Mouse (Mus musculus) Muller cell, postnatal 12 days (primary cell): ENCODE data around the gene Speg.

Source experiments
- DNase-seq: peaks from one replicate; pipeline ENCODE4 v3.0.0-alpha.2; 2015; ENCODE audit errors: inconsistent ontology term

The Speg gene

DNA sequence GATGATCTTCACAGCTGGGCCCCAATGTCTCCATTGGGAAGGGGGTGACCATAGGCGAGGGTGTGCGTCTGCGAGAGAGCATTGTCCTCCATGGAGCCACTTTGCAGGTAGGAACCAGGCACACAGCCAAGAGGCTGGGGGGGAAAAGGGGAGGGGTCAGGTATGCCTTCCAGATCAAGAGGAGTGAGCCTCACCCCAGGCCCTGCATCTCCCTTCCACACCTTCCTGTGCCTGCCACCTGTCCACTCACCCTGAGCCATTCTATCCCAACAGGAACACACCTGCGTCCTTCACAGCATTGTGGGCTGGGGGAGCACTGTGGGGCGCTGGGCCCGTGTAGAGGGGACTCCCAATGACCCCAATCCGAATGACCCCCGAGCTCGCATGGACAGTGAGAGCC lies 67.1 kb downstream of the Speg start:
- no peak for DNase-seq

DNA sequence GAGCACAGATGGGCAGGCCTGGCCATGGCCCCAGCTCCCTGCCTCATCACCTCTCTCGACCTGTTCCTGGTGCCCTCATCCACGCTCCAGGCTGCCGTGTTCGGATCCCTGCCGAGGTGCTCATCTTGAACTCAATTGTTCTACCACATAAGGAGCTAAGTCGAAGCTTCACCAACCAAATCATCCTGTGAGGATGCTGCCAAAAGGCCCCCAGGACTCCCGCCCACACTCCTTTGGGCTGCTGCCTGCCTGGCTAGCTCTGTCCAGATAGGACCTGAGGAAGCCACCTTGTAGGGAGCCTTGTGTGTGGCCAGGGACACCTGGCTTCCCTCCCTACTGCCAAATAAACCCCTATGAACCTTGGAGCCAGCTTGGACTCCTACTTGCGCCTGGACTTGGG lies 67.7 kb downstream of the Speg start:
- no peak for DNase-seq

DNA sequence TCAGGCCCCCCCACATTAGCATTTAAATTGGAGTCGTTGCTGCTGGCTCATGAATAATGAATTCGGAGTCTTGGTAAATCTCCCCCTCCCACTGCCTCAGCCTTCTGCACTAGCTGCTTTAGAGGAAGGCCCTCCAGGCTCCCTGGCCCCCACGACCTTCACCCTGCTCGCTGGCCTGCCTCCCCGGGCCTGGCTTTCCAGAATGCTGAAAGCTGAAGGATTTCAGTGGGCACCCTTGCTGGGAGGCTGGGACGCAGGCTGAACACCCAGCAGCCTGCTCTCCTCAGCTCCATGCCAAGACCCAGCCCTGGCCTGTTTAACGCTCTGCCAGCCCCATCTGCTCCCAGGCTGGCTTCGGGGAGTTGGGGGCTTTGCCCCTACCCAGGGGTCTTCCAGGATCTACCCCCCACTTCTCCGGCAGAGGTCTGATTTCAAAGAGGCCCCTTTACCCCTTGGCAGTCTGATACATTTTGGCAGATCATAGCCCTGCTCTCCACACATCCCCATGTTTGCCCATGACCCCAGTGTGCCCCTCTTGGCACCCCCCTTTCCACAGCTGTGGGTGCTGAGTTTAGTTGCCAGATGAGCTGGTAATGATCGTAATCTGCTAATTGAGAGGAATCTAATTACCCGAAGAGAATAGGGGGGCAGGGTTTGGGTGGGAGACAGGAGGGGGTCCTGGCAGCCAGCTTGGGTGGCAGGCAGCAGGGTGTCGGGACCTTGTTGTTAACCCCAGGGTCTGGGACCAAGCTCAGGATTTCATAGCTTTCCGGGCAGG lies 68.3 kb downstream of the Speg start:
- DNase-seq: no peak

DNA sequence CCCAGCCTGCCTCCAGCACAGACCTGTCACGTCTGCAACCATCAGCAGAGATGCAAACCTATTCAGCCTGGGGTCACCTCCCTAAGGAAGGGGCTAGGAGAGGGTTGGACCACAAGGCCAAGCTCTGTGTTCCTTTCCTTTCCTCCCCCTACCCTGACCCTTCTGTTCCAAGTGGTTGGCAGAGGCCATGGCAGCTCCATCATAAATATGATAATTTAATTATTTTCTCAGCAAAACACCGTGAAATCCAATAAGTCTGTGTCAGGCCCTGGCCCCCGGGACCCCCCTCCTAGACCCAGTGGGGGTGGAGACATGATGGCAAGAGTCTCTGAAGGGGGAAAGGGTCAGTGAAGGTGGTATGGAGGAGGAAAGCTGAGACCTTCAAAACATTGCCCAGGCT lies 69.1 kb downstream of the Speg start:
- DNase-seq: no peak

DNA sequence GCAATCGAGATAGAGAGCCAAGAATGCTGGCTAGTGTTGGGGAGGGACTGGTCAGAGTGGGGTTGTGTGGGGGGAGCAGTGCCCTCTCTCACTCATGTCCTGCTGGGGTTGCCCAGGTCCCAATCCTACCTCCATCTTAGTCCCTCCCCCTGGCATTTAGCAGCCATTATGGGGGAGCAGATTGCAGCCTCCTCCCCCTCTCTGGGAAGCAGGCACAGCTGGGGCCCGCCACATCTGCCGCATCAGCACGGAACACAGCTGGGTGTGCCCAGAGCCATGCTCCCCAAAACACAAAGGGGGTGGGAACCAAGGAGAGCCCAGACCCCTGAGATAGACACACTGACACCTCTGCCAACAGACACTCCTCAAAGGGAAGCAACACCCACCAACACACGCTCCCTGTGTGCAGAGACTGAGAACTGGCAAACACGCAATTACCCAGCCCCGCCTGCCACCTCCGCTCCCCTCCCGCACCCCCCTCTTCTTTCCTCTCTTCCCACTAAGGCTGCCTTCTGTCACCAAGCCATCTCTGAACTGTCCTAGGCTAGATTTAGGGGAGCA lies 70.1 kb downstream of the Speg start:
- no peak for DNase-seq

DNA sequence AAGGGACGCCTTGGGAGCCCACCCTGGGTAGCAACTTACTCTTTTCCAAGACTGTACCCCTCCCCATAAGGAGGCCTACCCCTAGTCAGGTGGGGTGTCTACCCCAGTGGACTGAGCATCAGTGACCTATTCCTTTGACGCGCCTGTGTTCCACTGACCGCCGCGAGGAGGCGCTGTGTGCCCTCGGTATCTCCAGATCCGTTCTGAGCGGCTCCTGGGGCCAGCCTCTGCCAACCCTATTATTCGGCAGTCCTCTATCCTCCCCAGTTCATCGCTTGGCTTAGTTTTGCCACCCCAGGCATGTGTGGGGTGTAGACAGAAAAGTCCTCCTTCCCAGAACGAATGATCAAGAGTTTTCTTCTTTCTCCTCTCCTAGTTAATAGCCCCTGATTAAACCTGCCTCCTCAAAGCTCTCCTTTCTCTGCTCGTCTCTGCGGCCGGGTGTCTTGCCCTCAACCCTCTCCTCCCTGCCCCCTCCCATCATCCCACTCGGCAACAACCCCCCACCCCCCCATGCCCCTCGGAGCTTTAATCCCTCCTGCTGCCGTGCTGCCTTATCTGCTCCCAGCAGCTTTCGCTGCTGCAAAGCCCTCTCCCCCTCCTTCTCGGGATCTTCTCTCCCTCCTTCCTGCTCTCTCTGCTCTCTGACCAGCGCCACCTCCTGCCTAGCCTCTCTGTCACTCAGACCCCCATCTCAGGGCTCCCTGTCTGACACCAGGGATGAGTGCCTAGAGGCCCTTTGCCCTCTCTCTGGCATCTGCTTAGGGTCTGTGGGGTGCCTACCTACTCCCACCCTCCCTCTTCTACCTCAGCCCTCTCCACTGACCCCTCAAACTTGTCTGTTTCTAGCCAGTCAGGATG lies 70.9 kb downstream of the Speg start:
- peak; percentile 73 for DNase-seq

DNA sequence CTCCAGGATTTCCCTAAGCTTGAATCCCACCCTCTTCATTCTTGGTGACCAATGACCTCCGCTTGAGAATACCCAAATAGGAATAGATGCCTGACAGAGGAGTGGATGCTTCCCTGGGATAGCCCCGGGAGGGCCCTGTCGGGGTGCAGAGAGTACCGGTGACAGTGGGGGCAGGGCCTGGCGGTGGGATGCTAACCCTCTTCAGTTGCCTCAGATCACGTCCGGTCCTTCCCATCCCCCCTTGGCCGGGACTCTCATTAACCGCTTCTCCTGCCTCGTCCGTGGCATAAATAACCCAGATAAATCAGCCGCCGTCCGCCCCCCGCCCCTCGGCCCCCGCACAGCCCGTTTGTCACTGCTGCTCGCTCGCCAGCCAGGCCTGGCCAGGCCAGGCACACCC lies 71.6 kb downstream of the Speg start:
- DNase-seq: no peak

DNA sequence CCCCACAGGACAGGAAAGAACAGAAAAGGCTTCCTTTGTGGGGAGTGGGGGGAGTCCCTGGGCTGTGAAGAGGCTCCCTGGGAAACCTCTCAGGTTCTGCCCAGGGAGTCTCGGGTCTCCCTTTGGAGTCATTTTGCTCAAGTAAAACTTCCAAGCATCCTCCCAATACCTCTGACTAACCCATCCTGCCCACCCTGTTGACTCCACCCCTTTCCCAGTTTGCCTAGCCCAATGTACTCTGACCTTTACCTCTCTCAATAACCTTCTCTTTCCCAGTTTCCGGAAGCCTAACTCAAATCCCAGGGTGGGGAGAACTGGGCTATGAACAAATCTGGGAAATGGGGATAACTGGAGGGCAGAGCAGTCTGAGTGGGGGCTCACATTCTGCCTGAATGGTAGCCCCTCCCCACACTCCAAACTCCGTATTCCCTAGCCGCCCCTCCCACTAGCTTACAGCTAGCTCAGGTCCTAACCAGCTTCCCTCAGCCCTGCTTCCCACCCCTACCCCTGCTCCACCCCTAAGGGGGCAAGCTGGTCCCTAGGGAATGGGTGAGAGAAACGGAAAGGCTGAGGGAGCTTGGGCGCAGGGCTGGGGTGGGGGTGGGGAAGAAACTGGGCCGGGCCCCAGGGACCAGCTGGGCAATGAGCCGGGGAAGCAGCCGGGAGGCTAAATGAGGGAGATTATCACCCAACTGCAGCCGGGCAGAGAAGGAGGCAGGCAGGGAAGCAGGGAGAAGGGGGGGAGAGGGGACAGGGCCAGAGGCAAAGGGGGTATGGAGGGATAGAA lies 72.4 kb downstream of the Speg start:
- DNase-seq: no peak

DNA sequence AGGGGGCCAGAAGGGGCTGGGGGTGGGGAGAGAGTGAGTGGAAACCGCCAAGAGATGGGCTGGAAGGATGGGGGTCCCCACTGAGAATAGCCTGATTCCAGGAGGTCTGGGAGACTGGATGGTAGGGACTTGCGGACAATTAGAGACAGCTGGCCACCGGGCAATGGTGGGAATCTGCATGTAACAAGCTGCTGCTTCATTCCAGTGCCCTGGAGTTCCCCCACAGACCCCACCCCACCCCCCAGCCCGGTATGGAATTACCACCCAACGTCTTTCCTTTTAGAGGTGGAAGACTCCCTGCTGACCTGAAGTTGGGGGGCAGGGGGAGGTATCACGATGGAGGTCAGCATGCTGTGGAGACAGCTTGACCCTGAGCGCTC lies 72.9 kb downstream of the Speg start:
- no peak for DNase-seq

DNA sequence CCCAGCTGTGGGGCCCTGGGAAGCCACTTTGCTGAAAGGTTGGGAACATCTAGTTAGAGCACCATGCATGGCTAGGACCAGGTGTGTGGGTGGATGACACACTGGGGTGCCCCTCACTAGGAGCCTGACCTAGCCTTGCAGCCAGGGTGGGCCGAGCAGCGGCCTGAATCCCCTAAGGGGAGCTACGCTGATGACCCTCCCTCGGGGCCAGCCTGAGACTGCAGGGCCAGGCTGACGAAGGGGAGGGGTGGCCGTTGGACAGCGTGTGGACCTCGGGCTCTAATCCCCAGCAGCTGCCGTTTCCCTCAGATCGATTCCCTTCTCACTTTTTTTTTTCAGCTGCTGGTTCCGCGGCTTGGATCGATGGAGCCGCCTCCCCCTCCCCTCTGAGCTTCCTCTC lies 73.8 kb downstream of the Speg start:
- no peak for DNase-seq

DNA sequence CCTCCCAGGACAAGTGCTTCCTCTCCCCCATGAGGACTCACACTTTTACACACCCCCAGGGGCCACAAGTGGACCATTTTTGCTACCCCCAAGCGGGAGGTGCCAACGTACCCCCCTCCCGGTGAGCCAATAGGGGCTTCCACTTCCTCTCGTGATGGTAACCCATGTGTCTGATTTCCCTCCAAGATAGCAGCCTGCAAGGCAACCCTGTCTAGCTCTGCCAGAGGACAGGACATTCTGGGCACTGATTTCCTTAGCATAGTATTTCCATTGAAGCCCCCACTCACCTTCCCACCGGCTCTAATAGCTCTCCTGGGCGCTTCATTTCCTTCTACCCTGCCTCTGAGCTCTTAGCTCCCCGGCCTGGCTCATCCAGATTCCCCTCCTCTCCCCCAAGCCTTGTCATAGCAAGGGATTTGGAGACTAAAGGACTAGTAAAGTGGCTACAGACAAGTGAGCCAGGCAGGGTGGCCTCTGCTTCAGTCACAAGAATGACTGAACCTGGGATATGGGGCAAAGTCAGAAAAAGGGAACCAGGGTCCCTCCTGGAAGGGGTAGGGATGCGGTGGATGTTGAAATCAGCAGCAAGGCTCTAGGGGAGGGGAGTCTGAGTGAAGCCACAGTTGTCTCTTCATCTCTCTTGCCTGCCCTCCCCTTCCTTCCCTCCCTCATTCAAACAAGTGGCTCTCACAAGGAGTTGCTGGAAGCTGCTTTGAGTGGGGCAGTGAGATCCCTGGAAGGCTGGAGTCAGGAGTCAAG lies 74.5 kb downstream of the Speg start:
- DNase-seq: no peak

DNA sequence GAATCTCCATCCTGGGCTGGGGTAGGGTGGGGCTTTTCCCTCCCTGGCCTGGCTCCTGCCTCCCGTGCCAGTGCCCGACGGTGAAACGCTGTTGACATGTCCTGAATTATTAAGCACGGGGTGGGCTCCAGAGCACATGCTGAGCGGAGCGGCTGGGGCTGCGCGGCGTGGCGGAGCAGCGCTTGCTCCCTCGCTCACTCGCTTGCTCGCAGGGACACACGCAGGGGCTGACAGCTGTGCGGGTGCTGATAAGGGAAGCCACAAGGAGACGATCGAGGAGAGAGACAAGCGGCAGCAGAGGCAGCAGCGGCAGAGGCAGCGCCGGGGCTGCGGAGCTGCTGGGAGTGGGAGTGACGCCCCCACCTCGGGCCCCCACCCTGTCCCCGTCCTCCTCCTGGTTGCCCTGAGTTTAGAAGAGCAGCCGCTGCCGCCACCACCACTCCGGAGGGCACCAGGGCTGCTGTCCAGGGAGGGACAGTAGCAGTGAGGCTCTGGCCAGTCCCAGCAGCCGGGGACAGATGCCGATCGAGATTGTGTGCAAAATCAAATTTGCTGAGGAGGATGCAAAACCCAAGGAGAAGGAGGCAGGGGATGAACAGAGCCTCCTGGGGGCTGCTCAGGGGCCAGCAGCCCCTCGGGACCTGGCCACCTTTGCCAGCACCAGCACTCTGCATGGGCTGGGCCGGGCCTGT lies 75.4 kb downstream of the Speg start, which contains the start of gene Asic4:
Gene Asic4 (plus strand): TSS at position 123 of the 692 bp plus-strand sequence.
- DNase-seq: no peak

DNA sequence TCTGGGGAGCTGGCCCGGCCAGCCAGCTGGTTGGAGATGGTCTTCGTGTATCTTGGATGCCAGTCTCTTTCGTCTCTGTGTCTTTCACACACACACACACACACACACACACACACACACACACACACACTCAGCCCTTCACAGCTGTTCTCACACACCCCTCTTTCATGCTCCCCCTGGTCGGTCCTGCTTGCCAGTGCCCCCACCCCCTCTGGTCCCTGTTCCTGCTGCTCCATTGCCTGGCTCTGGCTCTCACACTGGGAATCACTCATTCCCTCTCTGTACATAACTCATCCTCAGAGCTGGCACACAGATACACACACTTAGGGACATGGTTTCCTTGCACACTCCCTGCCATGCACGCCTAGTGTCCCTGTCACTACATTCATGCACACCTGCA lies 76.8 kb downstream of the Speg start:
- DNase-seq: no peak

DNA sequence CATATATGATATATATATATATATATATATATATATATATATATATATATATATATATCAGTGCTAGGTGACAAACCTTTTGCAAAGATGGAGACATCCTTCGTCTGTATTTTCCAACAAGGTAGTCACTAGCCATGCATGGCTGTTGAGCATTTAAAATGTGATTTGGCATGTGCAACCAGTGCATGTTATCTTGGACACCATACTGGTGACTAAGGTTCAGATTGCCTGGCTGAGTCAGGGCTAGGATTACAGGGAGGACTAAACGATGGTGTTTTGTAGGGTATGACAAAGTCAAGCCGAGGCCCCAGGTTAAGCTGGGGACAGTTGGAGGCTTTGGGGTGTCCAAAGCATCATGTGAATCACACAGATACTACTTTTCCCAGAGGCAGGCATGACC lies 80.3 kb downstream of the Speg start:
- DNase-seq: no peak

DNA sequence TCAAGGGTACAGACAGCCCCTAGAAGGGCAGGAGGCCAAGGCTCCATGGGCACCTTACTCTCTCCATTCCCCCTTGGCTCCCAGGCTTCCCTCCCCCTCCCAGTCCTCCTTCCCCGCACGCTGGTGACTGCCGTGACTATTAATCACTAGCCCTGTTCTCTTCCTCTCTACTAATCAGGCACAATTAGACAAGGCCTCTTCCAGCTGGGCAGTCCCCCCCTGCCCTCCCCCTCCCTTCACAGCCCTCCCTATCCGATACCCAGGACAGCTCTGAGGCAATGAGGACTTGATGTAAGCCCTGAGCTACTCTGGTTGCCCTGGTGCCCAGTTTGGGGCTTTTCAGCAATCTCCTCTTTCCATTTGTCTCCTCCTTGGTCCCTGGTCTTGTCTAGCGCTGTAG lies 80.9 kb downstream of the Speg start:
- DNase-seq: peak; percentile 30

DNA sequence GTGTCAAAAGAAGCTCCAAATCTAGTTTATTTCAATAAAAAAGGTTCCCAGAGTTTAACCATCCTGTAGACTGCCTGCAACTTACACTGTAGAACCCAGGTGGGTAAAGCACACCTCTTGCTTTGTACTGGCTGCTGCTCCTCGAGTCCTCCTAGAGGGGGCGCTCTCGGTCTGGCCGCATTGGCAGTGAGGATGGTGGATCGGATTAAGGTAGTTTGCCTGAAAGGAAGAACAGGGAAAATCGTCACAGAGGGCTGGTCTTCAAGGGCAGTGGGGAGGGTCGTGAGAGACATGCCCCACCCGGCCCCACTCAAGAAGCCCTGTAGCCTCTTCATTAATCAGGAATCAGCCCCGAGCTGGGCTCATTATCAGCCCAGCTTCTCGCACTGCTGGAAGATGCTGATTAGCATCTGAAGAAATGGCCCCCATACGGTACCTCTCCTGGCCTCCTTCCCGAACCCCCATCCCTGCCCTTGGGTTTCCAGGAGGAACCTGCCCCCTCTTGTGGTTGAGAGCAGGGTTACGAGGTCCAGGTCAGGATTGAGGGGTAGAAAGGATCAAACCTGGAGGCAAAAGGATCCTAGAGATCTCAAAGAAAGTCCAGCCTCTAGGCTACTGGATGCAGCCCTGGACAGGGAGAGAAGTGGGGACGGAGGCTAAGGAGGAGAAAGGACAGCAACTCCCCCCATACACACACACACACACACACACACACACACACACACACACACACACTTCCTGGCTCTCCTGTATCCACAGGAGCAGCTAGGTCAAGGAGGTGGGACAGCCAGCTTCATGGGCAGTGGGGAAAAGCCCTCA lies 81.9 kb downstream of the Speg start:
- no peak for DNase-seq

DNA sequence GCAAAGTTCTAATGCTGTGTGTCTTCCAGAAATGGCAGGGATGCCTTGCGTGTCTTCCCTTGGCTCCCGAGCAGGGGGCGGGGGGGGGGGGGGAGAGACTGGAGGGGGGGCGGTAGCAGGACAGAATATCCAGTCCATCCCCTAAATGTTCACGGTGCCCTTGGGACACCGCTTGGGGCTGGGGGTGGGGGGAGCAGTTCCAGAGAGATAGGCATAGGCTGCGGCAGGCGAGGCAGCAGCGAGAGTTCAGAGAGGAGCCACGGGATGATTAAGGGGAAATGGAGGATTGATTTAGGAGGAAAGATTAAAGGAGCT lies 82.6 kb downstream of the Speg start:
- no peak for DNase-seq

DNA sequence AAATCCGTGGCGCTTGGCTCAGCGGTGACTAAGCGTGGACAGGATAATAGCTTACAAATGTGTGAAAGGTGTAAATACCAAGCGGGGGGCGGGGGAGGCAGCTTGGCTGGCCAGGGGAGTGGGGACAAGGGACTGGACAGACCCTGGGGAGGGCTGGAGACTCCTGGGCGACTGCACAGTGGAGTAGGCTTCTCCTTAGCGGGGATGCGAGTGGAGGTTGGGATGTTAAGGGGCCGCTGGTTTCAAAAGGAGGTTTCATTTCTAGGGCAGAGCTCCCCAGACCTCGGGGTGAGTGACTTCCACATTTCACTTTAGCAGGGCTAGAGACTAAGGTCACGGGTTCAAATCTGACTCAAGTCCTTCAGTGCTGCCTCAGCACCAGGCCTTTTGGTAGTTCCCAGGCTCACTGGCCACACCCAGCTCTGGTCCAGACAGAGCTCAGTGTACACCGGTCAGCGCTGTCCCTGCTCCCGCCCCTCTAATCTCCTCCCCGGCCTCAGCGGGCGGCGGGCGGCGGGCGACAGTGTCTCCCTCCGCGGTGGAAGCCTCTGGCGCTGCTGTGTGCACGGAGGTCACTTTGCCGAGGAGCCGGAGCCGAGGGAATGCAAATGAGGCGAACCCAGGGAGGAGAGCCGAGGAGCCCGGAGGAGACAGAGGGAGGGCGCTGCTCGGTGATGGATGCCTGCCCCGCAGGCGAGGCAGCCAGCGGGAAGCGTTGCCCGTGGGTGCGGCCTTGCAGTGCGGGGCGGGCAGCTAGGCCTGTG lies 83.1 kb downstream of the Speg start:
- peak; percentile 62 for DNase-seq
